Mouse (Mus musculus) MEL (cell line): ENCODE results near the gene Gm21915.

ENCODE experiments used
- BHLHE40 ChIP-seq: IDR thresholded peaks from 2 replicates; pipeline ENCODE4 v1.6.1; 2012; ENCODE audit warnings: low read depth, mild to moderate bottlenecking, inconsistent platforms, low read length, improper control_type of control experiment, borderline replicate concordance
- CTCF ChIP-seq, 3 experiments: IDR thresholded peaks in 2 of 3; conservative IDR thresholded peaks in 1 of 3; 2 replicates each; pipeline ENCODE4 v1.5.1; 2011 to 2012; ENCODE audit warnings: low read length in 3 of 3, low read depth in 2 of 3, mild to moderate bottlenecking in 2 of 3, improper control_type of control experiment in 1 of 3, inconsistent platforms in 1 of 3, mixed read lengths in 1 of 3, moderate library complexity in 1 of 3; ENCODE audit not compliant: control insufficient read depth in 1 of 3, insufficient read depth in 1 of 3, poor library complexity in 1 of 3, severe bottlenecking in 1 of 3
- EP300 ChIP-seq, 2 experiments: IDR thresholded peaks; 2 replicates each; pipeline ENCODE4 v1.6.1; 2011; ENCODE audit warnings: improper control_type of control experiment in 2 of 2, low read length in 2 of 2, low read depth in 1 of 2, mild to moderate bottlenecking in 1 of 2
- ETS1 ChIP-seq: IDR thresholded peaks from 2 replicates; pipeline ENCODE4 v1.6.1; 2012; ENCODE audit warnings: low read depth, mild to moderate bottlenecking, inconsistent platforms, low read length, improper control_type of control experiment, moderate library complexity
- GATA1 ChIP-seq: IDR thresholded peaks from 2 replicates; pipeline ENCODE4 v1.6.1; 2011; ENCODE audit warnings: low read depth, low read length, improper control_type of control experiment
- MAFK ChIP-seq: IDR thresholded peaks from 2 replicates; pipeline ENCODE4 v1.6.1; 2011; ENCODE audit warnings: low read depth, mild to moderate bottlenecking, low read length, improper control_type of control experiment, borderline replicate concordance
- NELFE ChIP-seq: IDR thresholded peaks from 2 replicates; pipeline ENCODE4 v1.6.1; 2011; ENCODE audit warnings: low read depth, low read length, improper control_type of control experiment
- SMC3 ChIP-seq: IDR thresholded peaks from 2 replicates; pipeline ENCODE4 v1.6.1; 2011; ENCODE audit warnings: low read depth, low read length, improper control_type of control experiment

DNA sequence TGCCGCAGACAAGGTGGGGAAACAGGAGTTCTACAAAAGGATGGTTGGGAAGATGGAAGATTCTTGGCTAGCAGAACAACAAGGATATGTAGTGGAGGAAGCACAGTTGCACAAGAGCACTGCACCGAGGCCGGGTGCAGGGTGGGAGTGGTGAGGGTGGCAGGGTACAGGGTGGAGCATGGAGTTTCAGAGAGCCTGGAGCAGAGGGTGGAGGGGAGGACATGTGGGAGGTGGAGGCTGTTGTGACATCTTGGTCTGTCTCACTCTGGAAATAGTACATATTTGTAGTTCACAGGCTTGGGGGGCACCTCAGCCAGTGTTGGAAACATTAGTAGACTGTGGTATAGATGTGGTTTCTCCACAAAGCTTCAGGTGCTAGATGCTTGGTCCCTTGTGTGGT, 28.8 kb downstream of the Gm21915 start:
- TF ChIP-seq ETS1 (no peak), BHLHE40 (no peak), EP300 (IDR thresholded peaks at IDR 0.05; ENCODE audit: low read depth in 1 of 2, low read length in 2 of 2) (no peak), NELFE (no peak), CTCF (IDR thresholded peaks at IDR 0.05 in 2 of 3, conservative IDR thresholded peaks at IDR 0.05 in 1 of 3; ENCODE audit: control insufficient read depth in 1 of 3, insufficient read depth in 1 of 3, low read depth in 2 of 3, low read length in 3 of 3, poor library complexity in 1 of 3, severe bottlenecking in 1 of 3) (no peak), GATA1 (no peak), MAFK (no peak), SMC3 (no peak)
